Mouse (Mus musculus) heart, embryonic 11.5 days (tissue): ENCODE measurements around the gene Tjap1. TPM values are rescaled to one million over a fixed set of nuclear protein-coding genes. Genes with fewer than 3 reads are reported as not detected.
A peak's percentile ranks its signal among the peaks of the same experiment; 100 is the strongest.

ENCODE experiments used
- ATAC-seq: fragments of 200-750 bp; cut with Nextera tagmentation; replicated peaks from 2 replicates; pipeline ENCODE4 v1.8.0; 2017; ENCODE audit warnings: moderate library complexity; ENCODE audit not compliant: insufficient number of reproducible peaks, low FRiP score, low TSS enrichment
- H3K27ac ChIP-seq: fragments of 300-500 bp; sonication (generic); 2 replicates; pipeline ENCODE4 v1.5.1; 2014; ENCODE audit warnings: mild to moderate bottlenecking, low read depth, low read length
- H3K27me3 ChIP-seq: fragments of 300-500 bp; sonication (generic); 2 replicates; pipeline ENCODE4 v1.6.1; 2014; ENCODE audit warnings: mild to moderate bottlenecking, low read length, mixed read lengths; ENCODE audit not compliant: control insufficient read depth, insufficient read depth
- H3K36me3 ChIP-seq: fragments of 300-500 bp; sonication (generic); 2 replicates; pipeline ENCODE4 v1.6.1; 2014; ENCODE audit warnings: mild to moderate bottlenecking, low read length, moderate library complexity, mixed read lengths; ENCODE audit not compliant: control insufficient read depth, insufficient read depth
- H3K4me1 ChIP-seq: fragments of 300-500 bp; sonication (generic); 2 replicates; pipeline ENCODE4 v1.6.1; 2014; ENCODE audit warnings: low read length; ENCODE audit not compliant: control insufficient read depth, insufficient read depth
- H3K4me2 ChIP-seq: fragments of 300-500 bp; sonication (generic); 2 replicates; pipeline ENCODE4 v1.6.1; 2014; ENCODE audit warnings: mild to moderate bottlenecking, moderate library complexity
- H3K4me3 ChIP-seq: fragments of 300-500 bp; sonication (generic); 2 replicates; pipeline ENCODE4 v1.5.1; 2014; ENCODE audit warnings: low read depth, low read length
- H3K9ac ChIP-seq: fragments of 300-500 bp; sonication (generic); 2 replicates; pipeline ENCODE4 v1.6.1; 2014; ENCODE audit warnings: mild to moderate bottlenecking, low read depth, low read length, moderate library complexity
- H3K9me3 ChIP-seq: fragments of 300-500 bp; sonication (generic); replicated peaks from 2 replicates; pipeline ENCODE4 v1.6.1; 2016; ENCODE audit warnings: low read length; ENCODE audit not compliant: control insufficient read depth
- WGBS: fragments of 180-500 bp; shearing (Covaris S2); extraction: QIAGEN DNeasy Blood & Tissue Kit; methylation state at CpG from one replicate; pipeline ENCODE4 v1.1.7; 2014; ENCODE audit not compliant: insufficient replicate concordance; 5-methylcytosine and 5-hydroxymethylcytosine counted together
- polyA plus RNA-seq: library from polyadenylated mRNA; unstranded; fragments of >200 nt; fragmentation: Nextera tagmentation; extraction: Ambion mirVana; gene quantifications from 2 replicates; pipeline ENCODE4 v1.2.1, GENCODE M21; 2014

Gene Tjap1
- polyA plus RNA-seq = 36.8 and 37.0 TPM in 2 replicates

DNA sequence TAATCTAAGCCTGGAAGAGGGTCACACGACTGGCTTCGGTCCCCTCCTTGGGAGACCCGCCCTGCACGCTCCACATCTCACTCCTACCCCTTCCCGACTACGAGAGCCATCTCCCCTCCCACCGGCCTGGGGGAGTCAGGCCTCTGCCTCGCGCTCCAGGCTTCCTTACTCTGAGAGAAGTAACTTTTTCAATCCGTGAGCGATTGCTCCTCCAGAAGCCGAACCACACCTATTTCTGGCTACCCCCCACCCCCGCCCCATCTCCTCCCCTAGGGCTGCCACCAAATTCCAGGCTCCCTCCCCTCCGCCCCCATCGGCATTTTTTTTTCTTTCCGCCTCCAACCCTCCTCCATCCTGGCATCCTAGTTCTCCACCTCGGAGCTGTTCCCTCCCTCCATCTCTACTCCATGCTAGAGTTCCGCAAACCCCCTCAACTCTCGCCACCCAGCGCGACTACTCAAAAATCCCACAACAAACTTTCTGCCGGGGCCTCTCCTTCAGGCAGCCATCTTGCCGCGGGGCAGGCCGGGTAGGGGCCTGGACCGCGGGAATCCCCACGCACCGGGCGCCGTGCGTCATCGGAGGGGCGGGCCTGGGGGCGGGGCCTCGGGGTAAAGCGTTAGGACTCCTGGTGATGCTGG, at the start of gene Tjap1:
Tjap1 (minus strand) TSS at position 544 of the 641 bp plus-strand sequence.
- peak within 1 kb of the TSS; percentile 98 for H3K4me2 ChIP-seq
- H3K4me1 ChIP-seq = peaks cover 13% of the 10 kb centered on the region
- H3K36me3 ChIP-seq = peaks cover 12% of the 10 kb centered on the region; the same call in 1 of the 2 replicates
- no peaks in the 10 kb centered on the region for H3K9me3 ChIP-seq
- peak; percentile 94 for ATAC-seq
- peak within 1 kb of the TSS; percentile 94 for H3K27ac ChIP-seq
- WGBS = under 1% methylated on average over 37 of the region's 37 CpGs
- H3K27me3 ChIP-seq = no peaks in the 10 kb centered on the region
- H3K9ac ChIP-seq = peak within 1 kb of the TSS; percentile 85
- peak within 1 kb of the TSS; percentile 76 for H3K4me3 ChIP-seq

- peak overlapping the region; percentile 62 for H3K4me3 ChIP-seq
- H3K27ac ChIP-seq = peak overlapping the region; percentile 92; the same call in 1 of the 2 replicates
- WGBS = 75% methylated on average over 6 of the region's 6 CpGs
Observed at GRCm38 (mm10) chr17:46328723-46329122, 45.9 kb upstream of the Tjap1 start.

DNA sequence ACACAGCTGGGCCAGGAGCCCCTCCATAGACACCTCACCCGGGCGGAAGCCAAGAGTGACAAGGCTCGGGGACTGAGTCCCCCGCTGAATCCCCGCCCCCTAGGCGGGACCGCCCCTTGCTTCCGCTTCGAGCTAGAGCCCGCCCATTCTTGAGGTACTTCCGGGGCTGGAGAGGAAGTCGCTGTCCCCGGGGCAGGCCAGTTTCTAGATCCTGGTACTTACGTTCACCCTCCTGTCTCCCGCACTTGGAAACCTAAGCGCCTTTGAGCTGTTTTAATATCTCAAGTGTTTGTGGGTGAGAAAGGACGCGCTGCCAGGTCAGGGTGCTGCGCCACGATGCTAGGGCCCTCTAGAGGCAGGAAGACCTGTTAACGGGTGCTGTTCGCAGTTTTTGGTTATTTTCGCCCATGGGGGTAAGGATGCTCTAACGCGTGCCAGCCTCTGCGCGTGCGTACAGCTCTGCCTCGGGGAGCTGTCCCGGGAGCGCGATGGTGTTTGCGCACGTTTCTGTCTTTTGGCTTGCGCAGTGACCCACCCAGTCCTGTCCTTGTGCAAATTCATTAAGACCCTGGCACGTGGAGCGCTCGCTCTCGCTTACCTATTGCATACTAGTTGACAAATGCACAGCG, 45.2 kb upstream of the Tjap1 start, which contains the start of gene Abcc10:
Abcc10 (minus strand) TSS at position 447 of the 629 bp plus-strand sequence.
- Histone ChIP-seq H3K4me2 (peak within 1 kb of the TSS; percentile 87), H3K27me3 (no peaks in the 10 kb centered on the region), H3K36me3 (no peaks in the 10 kb centered on the region), H3K9ac (peak within 1 kb of the TSS; percentile 78), H3K27ac (peak within 1 kb of the TSS; percentile 92), H3K4me3 (peak within 1 kb of the TSS; percentile 62), H3K9me3 (no peaks in the 10 kb centered on the region), H3K4me1 (peaks cover 6% of the 10 kb centered on the region)
- peak; percentile 93 for ATAC-seq
- under 1% methylated on average over 40 of the region's 40 CpGs for WGBS

More at GRCm38 (mm10) chr17:46328723-46329122, 45.9 kb upstream of the Tjap1 start:
- Histone ChIP-seq H3K27me3 (no peaks in the 10 kb centered on the region), H3K9me3 (no peaks in the 10 kb centered on the region), H3K4me2 (peak overlapping the region; percentile 87), H3K36me3 (no peaks in the 10 kb centered on the region), H3K9ac (peak overlapping the region; percentile 78; the same call in 1 of the 2 replicates), H3K4me1 (peaks cover 6% of the 10 kb centered on the region)
- no peak for ATAC-seq

DNA sequence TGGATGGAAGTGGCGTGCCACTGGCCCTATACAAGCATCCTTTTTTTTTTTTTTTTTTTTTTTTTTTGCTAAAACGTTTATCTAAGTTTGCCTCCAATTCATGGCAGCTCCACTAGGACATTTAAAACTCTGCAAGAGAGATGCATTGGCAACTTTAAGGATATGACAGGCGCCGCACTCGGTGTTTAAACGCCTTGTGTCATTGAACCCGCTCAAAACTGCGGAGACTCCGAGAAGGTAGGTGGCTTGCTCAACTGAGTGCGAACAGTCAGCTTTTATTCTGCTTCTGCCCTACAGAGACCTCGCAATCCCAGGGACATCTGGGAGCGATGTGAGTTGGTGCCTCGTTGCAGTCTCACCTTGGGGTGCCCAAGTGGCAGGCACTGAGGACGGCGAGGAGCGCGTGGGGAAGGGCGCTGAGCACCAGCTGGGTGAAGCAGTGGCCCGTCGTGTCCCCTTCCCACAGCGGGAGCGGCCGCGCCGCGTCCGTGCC, 44.6 kb upstream of the Tjap1 start:
- Histone ChIP-seq H3K27me3 (no peaks in the 10 kb centered on the region), H3K4me1 (peaks cover 6% of the 10 kb centered on the region), H3K36me3 (no peaks in the 10 kb centered on the region), H3K9ac (peak overlapping the region; percentile 78), H3K4me3 (peak overlapping the region; percentile 62), H3K4me2 (peak overlapping the region; percentile 87), H3K9me3 (no peaks in the 10 kb centered on the region), H3K27ac (peak overlapping the region; percentile 92)
- 2% methylated on average over 27 of the region's 27 CpGs for WGBS
- no peak for ATAC-seq

- H3K9ac ChIP-seq = no peak overlapping the region
- no peaks in the 10 kb centered on the region for H3K9me3 ChIP-seq
- no peaks in the 10 kb centered on the region for H3K27me3 ChIP-seq
- ATAC-seq = no peak
- 83% methylated on average over 14 of the region's 14 CpGs for WGBS
- peaks cover 4% of the 10 kb centered on the region; the same call in 1 of the 2 replicates for H3K4me1 ChIP-seq
- H3K36me3 ChIP-seq = peaks cover 5% of the 10 kb centered on the region
- no peak overlapping the region for H3K4me2 ChIP-seq
- H3K4me3 ChIP-seq = no peak overlapping the region
- no peak overlapping the region for H3K27ac ChIP-seq
Observed at GRCm38 (mm10) chr17:46322046-46322823, 39.4 kb upstream of the Tjap1 start.

DNA sequence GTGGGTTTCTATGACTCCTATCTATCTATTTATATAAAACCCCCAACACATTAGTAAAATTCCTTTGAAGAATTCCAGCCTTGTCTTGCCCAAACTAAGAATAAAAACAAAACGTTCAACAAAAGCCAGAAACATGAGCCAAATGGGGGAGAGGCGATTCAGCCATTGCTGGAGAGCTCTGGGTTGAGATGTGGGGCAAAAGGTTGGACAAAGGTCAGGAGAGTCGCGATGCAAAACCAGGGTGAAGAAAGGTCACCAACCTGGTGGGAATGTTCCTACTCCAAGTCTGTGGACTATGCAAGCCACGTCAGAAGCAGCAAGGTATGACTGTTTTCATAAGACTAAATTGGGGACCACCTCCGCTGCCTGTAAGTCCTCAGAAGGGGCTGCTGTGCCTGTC, 37.7 kb upstream of the Tjap1 start:
- Histone ChIP-seq H3K4me3 (no peak overlapping the region), H3K9me3 (no peaks in the 10 kb centered on the region), H3K4me1 (no peaks in the 10 kb centered on the region), H3K4me2 (no peak overlapping the region), H3K27ac (no peak overlapping the region), H3K27me3 (no peaks in the 10 kb centered on the region), H3K36me3 (peaks cover 5% of the 10 kb centered on the region), H3K9ac (no peak overlapping the region)
- no peak for ATAC-seq
- 70% methylated on average over 6 of the region's 6 CpGs for WGBS

DNA sequence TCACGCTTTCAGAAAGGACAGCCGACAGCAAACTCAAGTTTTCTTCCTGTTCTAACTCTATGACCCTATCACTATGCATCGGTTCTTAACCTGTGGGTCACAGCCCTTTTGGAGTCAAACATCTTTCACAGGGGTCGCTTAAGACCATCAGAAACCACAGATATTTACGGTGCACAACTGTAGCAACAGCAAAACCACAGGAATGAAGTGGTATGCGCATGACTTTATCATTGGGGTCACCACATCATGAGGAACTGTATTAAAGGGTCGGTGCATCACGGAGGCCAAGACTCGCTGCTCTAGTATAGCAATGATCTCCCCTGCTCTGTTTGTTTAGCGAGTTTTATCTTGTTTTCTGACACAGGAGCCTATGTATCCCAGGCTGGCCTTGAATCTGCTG, 33.0 kb upstream of the Tjap1 start:
- no peaks in the 10 kb centered on the region for H3K27me3 ChIP-seq
- no peak overlapping the region for H3K4me2 ChIP-seq
- no peak overlapping the region for H3K4me3 ChIP-seq
- no peaks in the 10 kb centered on the region for H3K36me3 ChIP-seq
- H3K27ac ChIP-seq = no peak overlapping the region
- H3K4me1 ChIP-seq = no peaks in the 10 kb centered on the region
- H3K9ac ChIP-seq = no peak overlapping the region
- no peaks in the 10 kb centered on the region for H3K9me3 ChIP-seq
- 84% methylated on average over 10 of the region's 10 CpGs for WGBS
- ATAC-seq = no peak

DNA sequence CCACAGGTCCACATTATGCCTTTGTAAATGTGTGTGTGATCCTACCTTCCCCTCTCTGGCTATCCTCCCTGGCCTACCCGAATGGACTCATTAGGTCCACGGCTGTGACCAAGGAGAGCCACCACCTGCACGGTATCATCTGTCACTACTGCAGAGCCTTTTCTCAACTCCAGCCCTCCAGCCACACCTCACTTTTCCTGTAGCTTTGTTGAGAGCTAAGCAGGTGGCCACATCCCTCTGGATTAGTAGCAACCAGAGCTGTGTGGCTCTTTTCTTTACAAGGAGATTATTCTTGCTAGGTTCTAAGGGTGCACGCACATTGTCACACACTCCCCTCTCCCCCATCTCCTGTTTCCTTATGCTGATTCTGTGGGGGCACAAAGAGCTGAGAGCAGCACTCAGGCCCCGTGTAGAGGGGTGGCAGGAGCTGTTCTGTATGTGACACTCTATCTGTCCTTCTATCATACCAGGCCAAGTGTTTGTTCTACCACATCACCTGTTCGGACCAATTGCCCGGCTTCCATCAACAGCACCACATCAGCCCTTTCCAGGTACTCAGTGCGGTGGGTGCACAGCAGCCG, 30.4 kb upstream of the Tjap1 start:
- Histone ChIP-seq H3K4me2 (no peak overlapping the region), H3K9ac (no peak overlapping the region), H3K4me3 (no peak overlapping the region), H3K27ac (no peak overlapping the region), H3K4me1 (peaks cover 5% of the 10 kb centered on the region), H3K27me3 (no peaks in the 10 kb centered on the region), H3K36me3 (no peaks in the 10 kb centered on the region), H3K9me3 (no peaks in the 10 kb centered on the region)
- 83% methylated on average over 9 of the region's 9 CpGs for WGBS
- no peak for ATAC-seq
